Mouse (Mus musculus): ENCODE results near the gene 4930404H24Rik. TPM values are rescaled to one million over a fixed set of nuclear protein-coding genes. Genes with fewer than 3 reads are reported as not detected.
A peak's percentile ranks its signal among the peaks of the same experiment; 100 is the strongest.

Gene 4930404H24Rik
- total and polyA plus RNA-seq, 2 experiments from 2014 or later, result not detected

DNA sequence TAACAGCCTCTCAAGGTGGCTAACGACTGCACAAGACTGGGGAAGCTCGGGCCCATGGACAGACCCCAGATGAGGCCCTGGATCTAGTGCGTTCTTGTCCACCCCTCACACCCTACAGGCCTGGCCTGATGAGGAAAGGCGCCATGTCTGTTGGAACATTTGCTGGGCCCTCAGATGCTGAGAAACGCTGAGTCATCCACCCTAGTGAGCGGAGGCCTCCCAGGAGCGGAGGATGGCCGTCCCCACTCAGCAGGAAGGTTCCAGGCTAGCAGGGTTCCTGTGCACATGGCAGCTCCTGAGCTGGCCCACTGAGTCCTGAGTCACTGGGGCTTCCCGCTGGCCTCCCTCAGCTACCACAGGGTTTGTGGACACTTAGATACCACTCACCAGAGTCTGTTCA lies 27.5 kb downstream of the 4930404H24Rik start:
- H3K9me3 ChIP-seq (ENCODE audit: low read length), result no peaks in the 10 kb centered on the region

DNA sequence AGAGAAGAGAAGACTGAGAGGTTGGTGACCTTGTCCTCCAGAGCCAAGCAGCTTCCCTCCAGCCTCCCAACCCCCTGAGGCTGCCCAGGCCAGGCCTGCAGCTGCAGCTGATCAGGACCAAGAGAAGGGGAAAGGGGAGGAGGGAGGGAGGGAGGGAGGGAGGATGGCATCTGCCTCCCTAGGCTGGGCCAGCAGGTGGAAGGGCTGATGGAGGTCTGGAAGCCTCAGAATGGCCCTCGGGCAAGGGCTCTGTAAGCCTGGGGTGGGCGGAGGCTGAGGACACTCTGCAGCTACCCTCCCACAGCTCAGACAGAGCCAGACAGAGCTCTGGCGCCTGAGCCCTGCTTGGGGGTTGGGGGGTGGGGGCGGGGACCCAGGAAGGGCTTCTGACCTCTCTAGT lies 29.7 kb downstream of the 4930404H24Rik start:
- TF ChIP-seq CTCF (IDR thresholded peaks at IDR 0.05; ENCODE audit: low read depth), result no peak
- no peak for DNase-seq
- no peaks in the 10 kb centered on the region for H3K36me3 ChIP-seq (ENCODE audit: insufficient read depth)
- H3K9me3 ChIP-seq (ENCODE audit: low read length), result no peaks in the 10 kb centered on the region
- no peaks in the 10 kb centered on the region for H3K4me1 ChIP-seq (ENCODE audit: insufficient read depth)
- no peak overlapping the region for H3K4me2 ChIP-seq (ENCODE audit: low read depth)
- no peaks in the 10 kb centered on the region for H3K27me3 ChIP-seq (ENCODE audit: insufficient read depth, low read length)
- ATAC-seq, result peak; percentile 35; the same call in 1 of the 2 replicates
- no peak overlapping the region for H3K9ac ChIP-seq
- WGBS, result 27% methylated on average over 4 of the region's 4 CpGs
- H3K4me3 ChIP-seq (ENCODE audit: low read depth, low read length), result no peak overlapping the region
- H3K27ac ChIP-seq (ENCODE audit: low read depth, low read length), result no peak overlapping the region

More for the DNA sequence above, 27.5 kb downstream of the 4930404H24Rik start:
- no peak for TF ChIP-seq CTCF (IDR thresholded peaks at IDR 0.05; ENCODE audit: low read depth)
- no peak overlapping the region for H3K9ac ChIP-seq
- H3K27me3 ChIP-seq (ENCODE audit: insufficient read depth, low read length), result no peaks in the 10 kb centered on the region
- ATAC-seq, result no peak
- no peak overlapping the region for H3K27ac ChIP-seq (ENCODE audit: low read depth, low read length)
- 79% methylated on average over 9 of the region's 9 CpGs for WGBS
- no peaks in the 10 kb centered on the region for H3K4me1 ChIP-seq (ENCODE audit: insufficient read depth)
- DNase-seq, result no peak
- no peaks in the 10 kb centered on the region for H3K36me3 ChIP-seq (ENCODE audit: insufficient read depth)
- no peak overlapping the region for H3K4me2 ChIP-seq (ENCODE audit: low read depth)
- no peak overlapping the region for H3K4me3 ChIP-seq (ENCODE audit: low read depth, low read length)

DNA sequence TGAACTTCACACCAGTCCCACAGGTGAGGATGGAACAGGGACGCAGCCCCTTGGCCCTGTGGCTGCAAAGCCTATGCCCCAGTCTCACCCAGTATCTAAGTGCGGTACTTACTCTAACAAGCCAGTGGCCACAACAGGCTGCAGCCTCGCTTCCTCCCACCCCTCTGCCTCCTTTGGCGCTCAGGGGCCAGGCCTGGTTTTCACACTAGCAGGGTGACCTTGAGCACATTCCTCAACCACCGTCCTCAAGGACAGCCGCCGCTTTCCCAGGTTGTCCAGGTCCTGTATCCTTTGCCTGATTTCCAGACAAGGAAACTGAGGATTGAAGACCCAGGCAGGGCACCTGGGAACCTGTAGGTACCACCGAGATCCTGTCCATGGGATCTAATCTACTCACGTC lies 30.6 kb downstream of the 4930404H24Rik start:
- Histone ChIP-seq H3K27ac (ENCODE audit: low read depth, low read length) (no peak overlapping the region), H3K36me3 (ENCODE audit: insufficient read depth) (no peaks in the 10 kb centered on the region), H3K27me3 (ENCODE audit: insufficient read depth, low read length) (no peaks in the 10 kb centered on the region), H3K9me3 (ENCODE audit: low read length) (no peaks in the 10 kb centered on the region), H3K9ac (no peak overlapping the region), H3K4me2 (ENCODE audit: low read depth) (no peak overlapping the region), H3K4me3 (ENCODE audit: low read depth, low read length) (no peak overlapping the region), H3K4me1 (ENCODE audit: insufficient read depth) (no peaks in the 10 kb centered on the region)
- ATAC-seq (no peak), DNase-seq (no peak)
- TF ChIP-seq CTCF (IDR thresholded peaks at IDR 0.05; ENCODE audit: low read depth), result no peak
- 73% methylated on average over 9 of the region's 9 CpGs for WGBS

DNA sequence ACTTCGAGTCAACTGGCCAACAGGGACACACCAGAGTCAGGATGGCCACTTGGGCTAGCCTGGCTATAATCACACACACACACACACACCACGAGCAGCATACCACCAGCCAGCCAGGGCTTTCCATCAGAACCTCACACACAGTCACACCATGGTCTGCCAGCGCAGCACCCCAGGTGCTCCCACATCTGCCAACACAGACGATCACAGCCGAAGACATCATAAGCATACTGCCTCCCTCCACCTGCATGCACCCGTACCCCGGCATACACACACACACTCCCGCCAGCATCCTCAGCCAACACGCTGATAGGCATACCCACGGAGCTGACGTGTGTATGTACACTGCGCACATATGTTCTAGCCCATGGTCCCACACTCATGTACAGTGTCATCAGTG lies 31.1 kb downstream of the 4930404H24Rik start:
- Histone ChIP-seq H3K36me3 (ENCODE audit: insufficient read depth) (no peaks in the 10 kb centered on the region), H3K9ac (no peak overlapping the region), H3K27me3 (ENCODE audit: insufficient read depth, low read length) (no peaks in the 10 kb centered on the region), H3K4me1 (ENCODE audit: insufficient read depth) (no peaks in the 10 kb centered on the region), H3K4me3 (ENCODE audit: low read depth, low read length) (no peak overlapping the region), H3K9me3 (ENCODE audit: low read length) (no peaks in the 10 kb centered on the region), H3K27ac (ENCODE audit: low read depth, low read length) (no peak overlapping the region), H3K4me2 (ENCODE audit: low read depth) (no peak overlapping the region)
- 75% methylated on average over 12 of the region's 12 CpGs for WGBS
- TF ChIP-seq CTCF (IDR thresholded peaks at IDR 0.05; ENCODE audit: low read depth), result no peak
- ATAC-seq (no peak), DNase-seq (no peak)

DNA sequence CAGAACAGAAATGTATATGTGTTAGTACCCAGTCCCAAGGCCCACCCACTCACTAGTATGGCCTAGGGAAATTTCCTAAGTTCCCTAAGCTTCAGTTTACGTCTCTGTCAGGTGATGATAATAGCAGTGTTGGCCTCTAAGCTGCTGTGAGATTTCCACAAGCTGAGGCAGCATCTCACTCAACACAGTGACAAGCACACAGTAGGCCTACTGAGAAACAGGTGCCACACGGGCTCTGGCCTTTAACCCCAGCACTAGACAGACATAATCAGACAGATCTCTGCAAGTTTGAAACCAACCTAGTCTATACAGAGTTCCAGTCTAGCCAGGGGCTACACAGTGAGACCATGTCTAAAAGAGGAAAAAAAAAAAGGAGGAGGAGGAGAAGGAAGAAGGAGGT lies 32.1 kb downstream of the 4930404H24Rik start:
- 83% methylated on average over 2 of the region's 2 CpGs for WGBS

DNA sequence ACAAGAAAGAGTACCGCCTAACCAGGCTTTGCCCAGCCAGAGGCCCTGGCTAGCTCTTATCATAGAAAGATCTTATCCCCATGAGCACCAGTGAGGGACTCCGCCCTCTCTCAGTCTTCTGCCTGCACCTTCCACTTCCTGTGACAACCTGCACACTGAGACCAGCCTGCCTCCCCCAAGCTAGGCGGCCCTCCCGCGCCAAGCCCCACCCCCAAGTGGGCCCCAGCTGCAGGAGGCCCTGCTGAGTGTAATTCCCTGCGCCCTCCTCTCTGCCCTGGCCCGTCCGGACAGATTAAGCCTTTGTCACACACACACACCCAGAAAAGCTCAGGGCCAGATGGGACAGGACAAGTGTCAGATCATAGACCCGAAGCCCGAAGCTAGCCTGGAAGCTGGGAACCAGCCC lies 33.3 kb downstream of the 4930404H24Rik start:
- no peaks in the 10 kb centered on the region for H3K4me1 ChIP-seq (ENCODE audit: insufficient read depth)
- H3K9ac ChIP-seq, result no peak overlapping the region
- no peaks in the 10 kb centered on the region for H3K9me3 ChIP-seq (ENCODE audit: low read length)
- DNase-seq (no peak), ATAC-seq (no peak)
- no peak overlapping the region for H3K4me2 ChIP-seq (ENCODE audit: low read depth)
- H3K27ac ChIP-seq (ENCODE audit: low read depth, low read length), result no peak overlapping the region
- TF ChIP-seq CTCF (IDR thresholded peaks at IDR 0.05; ENCODE audit: low read depth), result no peak
- 27% methylated on average over 10 of the region's 10 CpGs for WGBS
- H3K4me3 ChIP-seq (ENCODE audit: low read depth, low read length), result no peak overlapping the region
- no peaks in the 10 kb centered on the region for H3K27me3 ChIP-seq (ENCODE audit: insufficient read depth, low read length)
- H3K36me3 ChIP-seq (ENCODE audit: insufficient read depth), result no peaks in the 10 kb centered on the region

More for the DNA sequence above, 32.1 kb downstream of the 4930404H24Rik start:
- Histone ChIP-seq H3K4me3 (ENCODE audit: low read depth, low read length) (no peak overlapping the region), H3K27ac (ENCODE audit: low read depth, low read length) (no peak overlapping the region), H3K4me2 (ENCODE audit: low read depth) (no peak overlapping the region), H3K4me1 (ENCODE audit: insufficient read depth) (no peaks in the 10 kb centered on the region), H3K9me3 (ENCODE audit: low read length) (no peaks in the 10 kb centered on the region), H3K9ac (no peak overlapping the region), H3K27me3 (ENCODE audit: insufficient read depth, low read length) (no peaks in the 10 kb centered on the region), H3K36me3 (ENCODE audit: insufficient read depth) (no peaks in the 10 kb centered on the region)
- no peak for TF ChIP-seq CTCF (IDR thresholded peaks at IDR 0.05; ENCODE audit: low read depth)
- no peak for ATAC-seq
- DNase-seq, result no peak

DNA sequence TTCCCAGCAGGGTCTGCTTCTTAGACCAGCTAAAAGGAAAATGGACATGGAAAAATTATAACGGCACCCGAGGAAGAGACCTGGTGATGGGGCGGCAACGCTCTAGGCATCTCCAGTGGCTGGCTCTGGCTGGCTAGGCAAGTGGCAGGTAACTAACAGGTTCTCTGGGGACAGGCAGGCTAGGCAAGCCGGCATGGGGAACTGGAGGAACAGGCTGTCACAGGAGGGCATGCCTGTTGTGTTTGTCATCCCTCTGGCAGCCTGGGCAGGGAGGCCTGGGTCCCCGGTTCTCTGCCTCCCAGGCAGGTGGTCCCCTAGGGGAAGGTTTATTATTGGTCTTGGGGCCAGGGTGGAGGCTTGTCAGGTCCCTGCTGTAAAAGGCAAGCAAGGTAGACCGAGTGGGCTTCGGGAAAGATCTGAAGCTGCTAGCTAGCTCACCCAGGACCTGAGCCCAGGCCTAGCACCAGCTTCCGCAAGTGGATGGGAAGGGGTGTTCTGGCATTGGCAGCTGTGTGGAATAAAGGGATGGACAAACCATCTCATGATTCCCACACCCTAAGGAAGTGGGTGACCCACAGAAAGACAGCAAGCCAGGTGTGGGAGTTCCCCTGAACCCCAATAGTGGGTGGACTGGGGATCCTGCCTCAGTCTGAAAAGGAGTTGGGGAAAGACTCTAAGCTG lies 34.4 kb downstream of the 4930404H24Rik start:
- Histone ChIP-seq H3K4me3 (ENCODE audit: low read depth, low read length) (peak overlapping the region; percentile 81), H3K27ac (ENCODE audit: low read depth, low read length) (0 out of 2 replicates have a peak overlapping the region, but pooled peaks have one; percentile 15), H3K4me1 (ENCODE audit: insufficient read depth) (no peaks in the 10 kb centered on the region), H3K4me2 (ENCODE audit: low read depth) (peak overlapping the region; percentile 89), H3K27me3 (ENCODE audit: insufficient read depth, low read length) (no peaks in the 10 kb centered on the region), H3K36me3 (ENCODE audit: insufficient read depth) (no peaks in the 10 kb centered on the region), H3K9me3 (ENCODE audit: low read length) (no peaks in the 10 kb centered on the region), H3K9ac (peak overlapping the region; percentile 83; the same call in 1 of the 2 replicates)
- WGBS, result 48% methylated on average over 9 of the region's 9 CpGs
- TF ChIP-seq CTCF (IDR thresholded peaks at IDR 0.05; ENCODE audit: low read depth), result no peak
- no peak for ATAC-seq
- no peak for DNase-seq

Measured in forebrain, postnatal 0 days (tissue).